Mouse (Mus musculus) urinary bladder, postnatal 25 days (tissue): Measurements from ENCODE around the gene Cpvl.

ENCODE experiments used
- DNase-seq: peaks from one replicate; pipeline ENCODE4 v3.0.0; 2022; ENCODE audit warnings: low spot score

Gene Cpvl

DNA sequence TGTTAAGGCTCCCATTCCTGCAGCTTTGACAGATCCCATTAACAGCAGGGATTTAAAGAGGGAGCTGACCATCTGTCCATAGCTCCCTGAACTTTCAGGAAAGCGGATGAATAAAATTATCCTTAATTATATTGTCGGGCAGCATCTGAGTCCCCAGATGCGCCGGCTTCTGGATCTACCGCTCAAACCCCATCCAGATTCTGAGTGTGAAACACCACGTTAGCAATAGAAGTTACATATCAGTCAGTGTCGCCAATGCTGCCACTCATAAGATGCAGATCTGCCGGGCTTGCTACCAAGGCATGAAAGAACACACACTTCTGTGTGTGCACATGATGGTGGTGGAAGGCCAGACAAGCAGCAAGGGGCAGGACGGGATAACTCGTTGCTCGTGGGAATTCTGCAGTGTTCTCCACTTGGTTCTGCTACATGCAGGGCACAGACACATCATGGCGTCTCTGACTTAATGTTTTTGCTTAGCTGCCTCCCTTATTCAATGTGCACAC, 6.2 kb downstream of the Cpvl start:
- no peak for DNase-seq

DNA sequence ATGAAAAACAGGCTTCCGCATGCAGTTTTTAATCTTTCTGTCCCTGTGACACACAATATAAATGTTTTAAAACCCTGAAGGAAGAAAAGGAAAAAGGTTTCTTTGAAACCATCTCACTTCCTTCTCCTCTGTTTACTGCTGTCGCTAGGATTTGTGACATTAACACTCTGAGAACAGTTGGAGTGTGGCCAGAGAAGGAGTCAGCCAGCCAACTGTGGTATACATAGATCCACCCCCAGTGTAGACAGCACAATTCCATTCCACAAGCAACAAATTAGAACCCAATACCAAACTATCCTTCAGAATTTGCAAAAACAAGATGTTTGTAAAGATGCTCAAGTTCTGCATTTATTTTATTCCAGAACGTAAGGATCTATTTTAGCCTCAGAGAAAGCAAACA, 6.7 kb downstream of the Cpvl start:
- DNase-seq: no peak

DNA sequence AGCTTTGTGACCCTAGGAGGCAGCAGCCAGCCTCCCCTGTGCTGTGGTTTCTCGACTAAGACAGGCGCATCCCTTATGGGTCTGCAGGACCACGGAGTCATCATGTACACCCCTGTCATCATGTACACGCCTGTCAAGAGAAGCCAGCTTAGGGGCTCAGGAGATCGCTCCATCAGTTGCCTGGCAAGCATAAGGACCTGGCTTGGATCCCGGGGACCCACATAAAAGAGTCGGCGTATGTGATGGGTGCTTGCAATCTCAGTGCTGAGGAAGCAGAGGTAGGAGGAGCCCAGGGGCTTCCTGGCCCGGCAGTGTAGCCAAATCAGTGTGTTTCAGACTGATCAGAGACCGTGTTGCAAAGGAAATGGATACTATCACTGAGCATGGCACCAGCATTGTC, 9.4 kb downstream of the Cpvl start:
- no peak for DNase-seq

DNA sequence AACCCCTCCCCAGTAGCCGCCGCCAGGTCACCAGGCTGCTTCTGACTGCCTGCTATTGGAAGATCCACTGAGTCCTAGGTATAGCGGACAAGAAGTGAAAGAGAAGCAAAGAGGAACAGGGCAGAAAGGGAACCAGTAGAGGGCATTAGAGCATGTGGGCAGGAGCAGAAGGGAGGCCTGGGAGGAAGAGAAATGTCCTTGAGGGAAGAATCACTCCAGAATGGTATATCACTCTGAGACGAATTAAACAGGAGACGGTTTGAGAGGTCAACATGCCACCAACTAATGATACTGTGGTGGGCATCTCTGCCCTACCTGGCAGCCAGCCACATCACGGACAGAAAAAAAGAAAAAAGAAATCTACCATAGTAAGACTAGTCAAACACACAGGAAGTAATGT, 9.9 kb downstream of the Cpvl start:
- DNase-seq: no peak

DNA sequence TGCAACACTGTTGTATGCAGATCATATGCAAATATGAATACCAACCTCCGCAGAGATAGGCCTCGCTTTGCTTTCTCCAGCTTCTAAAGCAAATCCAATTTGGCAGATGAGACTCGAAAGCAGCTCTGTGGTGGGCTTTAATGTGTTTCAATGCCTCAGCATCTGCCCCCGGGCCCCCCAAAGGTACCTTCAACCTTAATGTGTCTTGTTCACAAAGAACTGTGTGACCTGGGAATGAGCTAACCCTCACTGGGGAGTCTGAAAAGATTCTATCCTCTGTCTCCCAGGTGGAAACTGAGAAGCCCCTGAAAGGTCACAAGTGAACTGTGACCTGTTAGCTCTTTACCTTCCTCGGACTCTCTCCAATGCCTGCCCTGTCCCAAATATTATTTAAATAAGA, 11.9 kb downstream of the Cpvl start:
- no peak for DNase-seq

DNA sequence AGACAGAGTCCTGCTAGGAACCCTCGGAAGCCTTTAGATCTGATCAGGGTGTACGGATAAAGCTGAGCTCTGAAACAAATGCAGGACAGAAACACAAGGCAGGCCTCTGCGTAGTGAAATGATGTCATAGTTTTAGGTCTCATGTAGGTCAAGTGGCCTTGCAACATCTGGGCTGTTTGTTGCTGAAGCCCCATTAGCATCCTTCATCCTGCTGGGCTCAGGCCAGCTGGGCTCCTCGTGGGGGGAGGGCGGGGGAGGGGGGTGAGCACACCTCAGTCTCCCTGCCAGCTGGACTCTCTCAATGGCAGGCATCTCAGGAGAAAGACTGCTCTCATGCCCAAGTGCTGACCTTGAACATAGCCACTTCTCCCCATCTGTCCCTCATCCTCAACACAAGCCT, 12.6 kb downstream of the Cpvl start:
- no peak for DNase-seq

DNA sequence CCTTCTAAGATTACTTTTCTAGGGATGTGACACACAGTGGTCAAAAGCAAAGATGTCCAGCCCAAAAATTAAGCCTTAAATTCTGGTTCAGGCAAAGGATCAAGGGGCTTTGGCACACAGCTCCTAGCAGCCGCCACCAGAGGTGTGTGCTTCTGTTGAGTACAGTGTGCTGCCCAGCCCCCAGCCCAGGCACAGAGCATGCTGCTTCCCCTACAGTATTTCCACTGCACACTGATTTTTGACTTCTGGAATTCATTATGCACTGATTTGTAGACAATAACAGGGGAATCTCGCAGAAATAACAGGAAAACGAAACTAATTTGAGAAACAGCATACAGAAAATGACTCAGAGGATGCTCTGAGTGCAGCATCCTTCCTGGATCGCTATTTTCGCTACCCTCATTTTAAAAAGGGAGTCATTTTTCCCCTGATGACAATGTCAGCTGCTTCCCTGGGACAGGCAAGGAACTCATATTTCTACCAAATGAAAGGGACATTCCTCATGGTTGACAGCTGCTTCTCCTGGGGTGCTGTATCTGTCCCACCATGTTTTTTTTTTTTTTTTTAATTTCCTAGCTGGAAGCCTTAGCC, 14.5 kb downstream of the Cpvl start:
- DNase-seq: no peak

DNA sequence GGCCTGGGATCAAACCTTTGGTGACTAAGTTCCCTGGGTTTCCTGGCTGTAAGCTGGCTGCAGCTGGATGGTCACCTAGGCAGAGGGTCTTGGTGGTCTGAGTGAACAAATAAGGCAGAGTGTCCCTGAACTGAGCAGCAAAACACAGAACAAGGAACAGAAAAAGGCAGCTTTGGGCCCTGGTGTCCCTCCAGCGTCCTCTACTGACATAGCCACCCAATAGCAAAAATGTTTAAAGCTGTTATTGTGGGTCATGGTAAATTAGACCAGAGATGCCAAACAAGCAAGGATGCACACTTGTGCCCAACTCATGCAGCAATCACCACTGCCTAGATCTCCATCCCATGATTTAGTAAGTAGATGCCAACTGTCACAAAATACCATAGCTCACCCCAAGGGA, 16.5 kb downstream of the Cpvl start:
- no peak for DNase-seq

DNA sequence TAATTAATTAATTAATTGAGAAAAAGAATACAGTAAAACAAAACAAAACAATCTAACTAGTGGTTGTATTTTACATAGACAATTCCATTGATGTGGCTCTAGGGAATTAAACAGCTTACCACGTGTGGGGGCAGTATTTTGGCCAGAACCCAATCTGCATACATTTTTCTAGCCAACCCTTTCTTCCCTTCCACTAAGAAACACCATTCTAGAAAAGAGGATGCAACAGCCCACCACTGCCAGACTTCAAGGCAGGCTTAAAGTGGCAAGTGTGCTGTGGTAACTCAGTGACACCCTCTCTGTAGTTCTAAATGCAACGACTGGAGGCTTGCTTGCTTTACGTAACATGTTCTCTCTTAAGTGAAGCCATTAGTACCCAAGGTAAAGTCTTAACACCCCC, 18.6 kb downstream of the Cpvl start:
- no peak for DNase-seq

DNA sequence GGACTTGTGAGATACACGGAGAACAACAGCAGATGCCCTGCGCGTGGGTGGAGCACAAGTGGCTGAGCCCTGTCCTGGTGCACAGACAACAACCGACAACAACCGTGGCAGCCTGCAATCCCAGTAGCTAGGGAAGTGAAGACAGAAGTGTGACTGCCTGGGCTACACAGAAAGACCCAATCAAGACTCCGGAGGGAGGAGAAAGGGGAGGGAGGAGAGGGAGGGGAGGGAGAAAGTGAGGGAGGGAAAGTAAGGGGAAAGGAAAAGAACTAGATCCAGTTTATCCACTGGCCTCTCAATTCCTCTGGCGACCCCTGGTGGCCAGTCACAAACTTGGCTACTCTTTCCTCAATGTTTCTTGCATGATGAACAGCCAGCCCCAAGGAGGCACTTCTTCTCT, 20.1 kb downstream of the Cpvl start:
- DNase-seq: peak; percentile 81

DNA sequence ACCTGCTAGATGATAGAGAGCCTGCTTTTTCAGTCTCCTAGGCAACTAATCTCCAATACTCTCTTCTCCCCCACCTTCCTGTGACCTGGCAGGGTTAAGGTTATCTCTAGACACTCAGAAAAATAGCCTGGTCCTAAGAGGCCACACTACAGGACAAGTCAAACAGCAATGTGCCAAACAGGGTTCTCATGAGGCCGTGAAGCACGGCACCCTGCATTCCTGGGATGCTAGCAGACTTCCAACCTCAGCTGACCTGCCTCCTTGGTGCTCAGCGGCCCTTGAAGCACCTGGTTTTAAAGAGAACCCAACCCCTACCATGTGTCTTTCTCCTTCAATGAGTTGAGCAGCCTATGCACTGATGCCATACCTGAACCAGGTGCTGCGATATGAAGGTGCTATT, 22.0 kb downstream of the Cpvl start:
- DNase-seq: no peak

DNA sequence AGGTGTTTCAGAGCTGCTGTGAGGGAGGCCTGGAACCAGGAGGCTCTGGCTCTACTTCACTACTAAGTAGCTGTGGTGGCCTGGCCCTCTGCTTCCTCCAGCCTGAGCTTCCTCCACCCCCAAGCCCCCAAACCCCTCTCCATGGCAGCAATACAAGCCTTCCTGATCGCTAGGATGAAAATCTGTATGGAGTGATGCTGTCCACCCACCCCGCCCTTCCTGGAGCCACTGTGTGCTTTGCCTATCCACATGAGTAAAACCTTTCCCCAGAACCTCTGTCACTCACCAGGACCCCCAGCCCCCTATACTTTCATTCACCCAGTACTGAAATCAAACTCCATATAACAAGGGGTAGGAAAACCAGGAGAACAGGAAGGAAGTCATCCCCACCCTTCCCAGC, 22.6 kb downstream of the Cpvl start:
- DNase-seq: no peak

DNA sequence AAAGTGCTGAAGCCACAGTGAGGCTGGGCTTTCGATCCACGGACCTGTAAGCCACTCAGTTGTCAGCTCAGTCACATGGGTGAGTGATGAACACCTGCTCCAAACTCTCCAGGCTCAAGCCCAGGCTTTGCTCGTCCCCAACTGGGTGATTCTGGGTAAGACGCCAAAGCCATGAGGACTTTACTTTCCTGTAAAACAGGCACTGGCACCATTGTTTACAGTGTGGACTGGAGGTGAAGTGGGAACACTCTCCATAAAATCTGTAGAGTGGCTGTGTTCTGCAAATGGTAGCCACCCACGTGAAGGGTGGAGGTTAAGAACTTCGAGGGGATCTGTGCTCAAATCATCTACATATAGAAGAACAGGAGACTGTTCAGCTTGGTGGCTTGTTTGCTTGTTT, 23.2 kb downstream of the Cpvl start:
- no peak for DNase-seq

DNA sequence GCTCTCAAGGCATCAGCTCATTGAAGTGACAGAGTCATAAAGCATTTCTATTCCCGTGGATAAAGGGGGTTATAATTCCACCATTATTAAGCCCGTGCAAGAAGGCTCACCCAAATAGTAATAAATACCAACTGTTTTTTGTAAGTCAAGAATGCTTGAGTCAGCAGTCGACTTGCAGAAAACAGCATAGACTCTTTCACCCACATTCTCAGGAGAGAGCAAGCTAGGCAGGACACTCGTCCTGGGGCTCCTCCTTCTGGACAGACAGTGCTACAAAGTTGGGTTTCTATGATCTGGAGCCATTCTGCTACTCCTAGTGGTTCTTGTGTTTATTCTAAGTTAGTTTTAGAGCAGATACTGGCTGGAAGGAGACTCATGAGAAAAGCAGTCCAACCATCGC, 24.4 kb downstream of the Cpvl start:
- peak; percentile 41 for DNase-seq

DNA sequence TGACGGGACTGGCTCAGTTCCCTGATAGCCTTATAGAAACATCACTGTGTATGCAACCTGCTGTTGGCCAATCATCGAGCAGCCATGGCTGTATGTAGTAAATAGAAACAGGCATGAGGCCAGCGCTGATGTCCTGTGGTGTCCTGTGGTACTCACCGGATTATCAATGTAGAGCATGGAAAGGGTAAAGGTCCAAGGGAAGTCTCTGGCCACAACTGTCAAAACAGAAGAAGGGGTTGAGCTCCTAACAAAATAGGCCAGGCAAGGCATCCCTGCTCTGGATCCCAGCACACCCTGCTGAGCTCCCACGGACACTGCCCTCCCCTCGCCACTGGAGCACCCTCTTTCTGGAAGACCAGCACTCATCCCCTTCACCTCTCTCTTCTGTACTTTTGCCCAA, 25.1 kb downstream of the Cpvl start:
- DNase-seq: no peak

DNA sequence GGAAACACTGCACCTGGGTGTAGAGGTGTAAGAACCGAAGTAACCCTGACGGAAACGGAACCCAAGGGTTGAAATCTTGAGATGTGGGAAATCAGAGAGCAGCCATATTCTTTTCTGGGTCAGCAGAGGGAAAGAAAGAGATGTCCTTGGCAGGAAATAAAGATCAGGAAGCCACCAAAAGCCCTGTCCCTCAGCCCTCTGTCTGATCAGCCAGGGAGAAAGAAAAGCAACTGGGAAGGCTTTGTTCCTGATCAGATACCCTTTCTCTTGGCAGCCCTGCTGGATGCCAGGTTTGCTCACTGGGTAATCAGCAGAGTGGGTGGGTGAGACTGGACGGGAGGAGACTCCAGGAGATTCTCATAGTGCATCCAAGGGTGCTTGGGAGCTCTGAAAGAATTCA, 27.1 kb downstream of the Cpvl start:
- no peak for DNase-seq

DNA sequence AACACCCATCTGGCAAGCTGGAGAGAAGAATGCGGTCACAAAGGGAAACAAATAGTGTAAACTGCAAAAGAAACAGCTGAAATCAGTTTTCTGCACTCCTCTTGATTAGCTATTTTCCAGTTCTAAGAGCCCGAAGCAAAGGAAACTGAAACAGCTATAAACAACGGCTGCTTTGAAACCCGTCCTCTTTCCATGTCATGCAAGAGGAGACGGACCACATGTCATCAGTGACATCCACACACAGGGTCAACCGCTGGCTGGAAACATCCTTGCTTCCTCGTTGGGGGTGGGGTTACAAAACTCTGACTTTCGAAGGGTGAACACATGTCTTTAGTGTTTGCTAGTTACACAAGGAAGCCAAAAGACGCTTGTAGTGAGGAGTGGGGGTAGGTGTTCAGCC, 27.6 kb downstream of the Cpvl start:
- DNase-seq: no peak

DNA sequence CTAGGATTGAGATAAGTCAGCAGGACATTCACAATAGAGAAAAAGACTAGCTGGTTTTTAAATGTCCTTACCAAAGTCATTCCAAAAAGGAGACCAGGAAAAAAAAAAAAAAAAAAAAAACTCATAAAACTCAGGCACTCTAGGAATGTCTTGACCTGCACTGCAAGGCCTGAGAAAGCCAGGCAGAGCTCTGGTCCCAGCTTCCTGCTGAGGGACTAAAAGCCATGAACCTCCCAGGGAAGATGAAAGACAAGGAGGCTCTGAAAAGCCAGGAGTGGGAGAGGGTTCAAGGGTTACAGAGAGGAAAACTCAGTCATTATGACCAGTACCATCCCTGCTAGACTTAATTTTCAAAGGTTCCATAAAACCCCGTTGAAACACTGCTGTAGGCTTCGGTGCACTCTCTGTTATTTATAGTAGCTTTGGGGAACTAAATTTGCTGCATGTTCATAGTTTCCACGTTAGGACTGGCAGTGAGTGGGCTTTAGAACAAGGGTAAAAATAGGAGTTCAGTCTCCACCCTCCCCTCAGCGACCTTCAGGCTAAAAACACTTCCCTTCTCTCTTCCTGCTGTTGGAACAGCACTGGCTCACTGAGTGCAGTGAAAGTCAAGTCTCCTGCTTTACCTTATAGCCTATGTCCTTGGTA, 30.0 kb downstream of the Cpvl start:
- no peak for DNase-seq

DNA sequence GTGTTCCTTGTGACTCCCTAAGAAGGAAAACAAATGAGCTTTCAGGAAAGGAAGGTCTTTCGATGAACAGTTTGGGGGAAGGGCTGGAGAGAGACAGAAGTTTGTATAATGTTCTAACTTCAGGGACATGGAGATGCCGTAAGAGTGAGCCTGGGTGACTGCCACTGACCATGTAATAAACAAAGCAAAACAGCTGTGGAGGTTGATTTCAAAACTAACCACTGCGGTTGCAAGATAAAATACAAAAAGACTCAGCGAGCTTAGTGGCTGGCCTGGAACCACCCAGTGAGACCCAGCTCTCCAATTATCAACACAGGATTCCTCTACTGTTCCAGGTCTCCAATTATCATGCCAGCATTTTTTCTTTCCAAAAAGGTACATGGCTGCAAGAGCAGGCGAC, 33.6 kb downstream of the Cpvl start:
- DNase-seq: no peak

DNA sequence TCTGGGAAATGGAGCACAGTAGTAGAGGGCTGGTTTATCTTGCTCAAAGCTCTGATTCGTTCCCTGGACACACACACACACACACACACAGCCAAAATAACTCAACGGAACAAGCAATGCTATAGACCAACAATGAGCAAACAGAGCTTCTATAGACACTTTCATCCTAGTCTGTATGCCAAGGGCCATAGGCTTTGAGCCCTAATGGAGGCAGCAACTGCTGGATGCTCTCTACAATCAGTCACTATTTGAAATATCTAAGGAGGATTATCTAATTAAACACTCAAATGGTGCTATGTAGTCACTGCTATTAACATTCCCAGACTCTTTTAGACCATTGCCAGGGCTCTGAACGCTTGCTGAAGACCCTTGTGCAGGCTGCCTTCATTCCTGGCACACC, 34.1 kb downstream of the Cpvl start:
- no peak for DNase-seq

DNA sequence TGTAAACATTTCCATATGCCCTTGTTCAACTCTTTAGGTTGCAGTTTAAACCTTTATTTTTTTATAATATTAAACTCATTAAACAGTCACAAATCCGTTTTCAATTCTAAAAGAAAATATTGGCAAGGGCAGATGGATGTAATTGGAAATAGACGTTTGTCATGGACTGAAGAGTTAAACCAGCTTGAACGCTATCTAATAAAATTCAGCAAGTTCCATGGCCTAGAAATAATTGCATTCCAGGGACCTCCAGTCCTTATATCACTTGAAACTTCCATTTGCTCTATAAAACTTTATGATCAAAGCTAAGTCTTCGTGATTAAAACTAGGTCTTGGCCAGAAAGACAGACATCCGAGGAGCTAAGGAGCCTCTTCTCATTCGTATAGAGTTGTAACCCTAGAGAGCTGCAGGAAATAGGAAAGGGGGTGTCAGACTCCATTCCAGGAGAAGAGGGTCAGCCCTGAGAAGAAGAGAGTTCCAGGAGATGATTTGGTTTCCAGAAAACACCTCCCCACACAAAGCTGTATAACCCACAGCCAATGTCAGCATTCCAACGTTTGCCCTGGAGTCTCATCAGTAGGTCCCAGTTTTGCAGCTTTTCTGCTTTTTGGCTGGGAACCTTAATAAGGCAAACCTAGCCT, 36.2 kb downstream of the Cpvl start:
- DNase-seq: no peak

DNA sequence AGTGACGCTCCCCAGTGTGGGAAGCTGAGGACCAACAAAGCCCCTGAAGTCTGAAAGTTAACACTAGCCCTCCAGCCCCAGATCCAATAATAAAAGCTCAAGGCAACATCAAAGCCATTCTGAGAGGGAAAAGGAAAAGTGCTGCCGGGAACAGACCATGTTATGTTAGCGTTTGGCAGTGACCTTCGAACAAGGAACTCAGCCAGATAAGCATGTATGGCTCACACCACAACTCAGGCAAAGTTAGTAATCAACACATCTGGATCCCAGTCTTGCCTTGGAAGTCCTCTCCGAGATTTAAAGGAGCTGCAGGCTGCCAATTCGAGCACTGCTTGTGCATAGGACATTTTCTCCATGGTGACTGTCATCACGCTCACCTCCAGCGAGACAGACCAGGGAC, 38.7 kb downstream of the Cpvl start:
- DNase-seq: no peak

DNA sequence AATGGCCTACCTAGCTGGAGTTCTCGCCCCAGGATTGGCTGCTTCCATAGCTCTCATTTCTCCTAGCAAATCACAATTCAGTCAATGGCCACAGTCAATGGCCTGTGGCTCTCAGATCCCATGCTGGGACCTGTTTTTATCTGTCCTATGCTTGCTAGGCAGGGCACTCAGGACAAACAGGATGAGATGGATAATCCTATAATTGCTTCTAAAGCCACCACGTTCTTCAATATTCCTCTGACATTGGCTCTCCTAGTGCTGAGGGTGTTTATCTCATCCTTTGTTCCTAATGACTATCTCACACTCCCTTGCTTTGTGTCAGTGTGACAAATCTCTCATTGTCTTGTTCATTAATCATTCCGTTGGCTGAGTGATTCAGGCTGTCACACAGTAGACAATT, 39.5 kb downstream of the Cpvl start:
- DNase-seq: no peak
